Mouse (Mus musculus) ES-Bruce4 (cell line): ENCODE results near the gene Psmg1. TPM values are rescaled to one million over a fixed set of nuclear protein-coding genes. Genes with fewer than 3 reads are reported as not detected.

ENCODE experiments used
- H3K27ac ChIP-seq: 2 replicates; pipeline ENCODE4 v1.5.1; 2012; ENCODE audit warnings: low read length, inconsistent platforms; ENCODE audit not compliant: insufficient read depth
- H3K27me3 ChIP-seq: 2 replicates; pipeline ENCODE4 v1.6.1; 2012; ENCODE audit warnings: mild to moderate bottlenecking, low read length, inconsistent platforms; ENCODE audit not compliant: control insufficient read depth, poor library complexity, insufficient read depth, severe bottlenecking
- H3K36me3 ChIP-seq: 2 replicates; pipeline ENCODE4 v1.6.1; 2012; ENCODE audit warnings: inconsistent platforms, mild to moderate bottlenecking, low read length, moderate library complexity; ENCODE audit not compliant: control insufficient read depth, poor library complexity, insufficient read depth, severe bottlenecking
- H3K4me1 ChIP-seq: one replicate; pipeline ENCODE4 v1.8.1; 2011; ENCODE audit warnings: low read length; ENCODE audit not compliant: control insufficient read depth, insufficient read depth
- H3K4me3 ChIP-seq: 2 replicates; pipeline ENCODE4 v1.5.1; 2011; ENCODE audit warnings: low read depth, mild to moderate bottlenecking, low read length
- H3K9ac ChIP-seq: 2 replicates; pipeline ENCODE4 v1.6.1; 2012; ENCODE audit warnings: low read depth, mild to moderate bottlenecking, inconsistent platforms; ENCODE audit not compliant: poor library complexity, severe bottlenecking
- H3K9me3 ChIP-seq: replicated peaks from 2 replicates; pipeline ENCODE4 v1.6.1; 2012; ENCODE audit warnings: mild to moderate bottlenecking, low read length, inconsistent platforms; ENCODE audit not compliant: control insufficient read depth, poor library complexity, insufficient read depth, severe bottlenecking
- CTCF ChIP-seq: IDR thresholded peaks from one replicate; pipeline ENCODE4 v1.8.1; 2011; ENCODE audit warnings: low read depth, low read length
- EP300 ChIP-seq: IDR thresholded peaks from 2 replicates; pipeline ENCODE4 v1.6.1; 2011; ENCODE audit warnings: low read depth, low read length; ENCODE audit not compliant: insufficient read depth
- POLR2A ChIP-seq: IDR thresholded peaks from one replicate; pipeline ENCODE4 v1.8.1; 2011; ENCODE audit warnings: low read length; ENCODE audit not compliant: insufficient read depth
- polyA plus RNA-seq: library from polyadenylated mRNA; stranded (reverse); fragments of >200 nt; gene quantifications from 2 replicates; pipeline ENCODE4 v1.2.4, GENCODE M21; 2011; ENCODE audit warnings: low read depth; ENCODE audit not compliant: missing spikeins, insufficient read depth, insufficient read length

The Psmg1 gene
- polyA plus RNA-seq, 1 experiment: 94.9 TPM

GRCm38 (mm10) chr16:95992596-95992995, 1.8 kb upstream of the Psmg1 start:
- Histone ChIP-seq H3K36me3 (peaks cover 9% of the 10 kb centered on the region), H3K27ac (no peak overlapping the region), H3K4me1 (no peaks in the 10 kb centered on the region), H3K9me3 (no peaks in the 10 kb centered on the region), H3K27me3 (no peaks in the 10 kb centered on the region), H3K9ac (no peak overlapping the region), H3K4me3 (no peak overlapping the region)
- no peak for TF ChIP-seq EP300
- TF ChIP-seq POLR2A: no peak
- TF ChIP-seq CTCF: no peak

DNA sequence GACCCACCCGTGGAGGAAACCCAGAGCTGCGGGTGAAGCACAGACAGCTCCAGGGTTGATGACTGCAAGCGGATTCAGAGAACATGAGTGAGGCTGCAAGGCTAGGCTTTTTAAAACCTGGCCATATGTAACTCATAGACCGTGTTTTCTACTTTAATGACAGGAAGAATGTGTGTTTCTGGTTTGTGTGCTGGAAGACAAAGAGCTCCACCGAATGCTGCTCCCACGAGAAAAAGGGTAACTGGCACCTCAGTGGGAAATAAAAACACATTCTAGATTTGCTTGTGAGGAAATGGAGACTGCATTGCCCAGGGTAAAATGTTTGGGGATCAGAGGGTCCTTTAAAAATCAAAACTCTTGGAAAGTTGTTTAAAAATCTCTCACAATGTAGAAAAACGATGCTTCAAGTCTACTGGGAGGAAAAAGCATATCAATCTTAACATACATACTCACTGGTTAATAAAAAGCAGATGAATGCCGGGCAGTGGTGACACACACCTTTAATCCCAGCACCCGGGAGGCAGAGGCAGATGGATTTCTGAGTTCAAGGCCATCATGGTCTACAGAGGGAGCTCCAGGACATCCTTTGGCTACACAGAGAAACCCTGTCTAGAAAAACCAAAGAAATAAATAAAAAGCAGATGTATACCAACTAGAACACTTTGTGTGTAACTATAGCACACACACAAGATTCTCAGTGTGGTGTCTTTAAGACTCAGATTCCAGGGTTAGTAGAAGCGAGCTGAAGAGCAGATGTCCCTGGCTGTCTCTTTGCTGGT, 551 bp upstream of the Psmg1 start:
- peak overlapping the region; percentile 91 for H3K4me3 ChIP-seq
- no peaks in the 10 kb centered on the region for H3K27me3 ChIP-seq
- H3K9ac ChIP-seq: peak overlapping the region; percentile 79
- H3K36me3 ChIP-seq: peaks cover 14% of the 10 kb centered on the region
- H3K4me1 ChIP-seq: no peaks in the 10 kb centered on the region
- no peak overlapping the region for H3K27ac ChIP-seq
- H3K9me3 ChIP-seq: no peaks in the 10 kb centered on the region
- no peak for TF ChIP-seq POLR2A
- TF ChIP-seq CTCF: no peak
- TF ChIP-seq EP300: no peak

DNA sequence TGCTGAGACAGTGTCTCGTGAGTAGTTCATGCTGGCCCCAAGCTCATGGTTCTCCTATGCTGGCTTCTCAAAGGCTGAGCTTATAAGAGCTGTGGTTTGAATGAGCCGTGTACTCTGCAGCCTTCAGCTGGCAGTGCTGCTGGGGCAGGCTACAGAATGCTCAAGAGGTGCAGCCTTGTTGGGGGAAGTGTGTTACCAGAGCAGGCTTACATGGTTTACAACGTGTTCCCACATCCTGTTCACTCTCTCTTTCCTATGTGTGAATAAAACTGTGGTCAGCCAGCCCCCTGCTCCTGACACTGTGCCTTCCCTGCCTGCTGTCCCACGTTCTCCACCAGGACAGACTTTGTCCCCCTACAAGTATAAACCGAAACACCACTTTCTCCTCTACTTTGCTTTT, 5.8 kb downstream of the Psmg1 start:
- H3K4me1 ChIP-seq: no peaks in the 10 kb centered on the region

DNA sequence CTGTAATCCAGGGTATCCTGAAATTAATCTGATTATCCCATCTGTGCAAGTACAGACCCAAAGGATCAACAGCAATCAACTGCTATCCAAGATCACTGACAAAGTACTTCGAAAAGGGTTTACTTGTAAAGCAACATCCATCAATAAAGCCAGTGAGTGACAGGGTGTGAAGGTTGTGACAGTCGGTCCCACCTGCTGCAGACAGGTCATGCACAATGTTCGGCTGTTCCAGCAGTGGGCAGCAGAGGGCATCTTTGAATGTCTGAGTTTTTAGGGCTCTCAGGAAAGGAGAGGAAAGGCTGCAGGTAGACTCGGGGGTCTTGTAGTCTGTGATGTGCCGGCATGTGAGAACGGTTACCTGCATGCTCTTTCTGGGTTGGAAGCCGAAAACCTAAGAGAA, 7.2 kb downstream of the Psmg1 start:
- H3K27ac ChIP-seq: no peak overlapping the region
- no peak overlapping the region for H3K9ac ChIP-seq
- H3K36me3 ChIP-seq: peaks cover 22% of the 10 kb centered on the region
- TF ChIP-seq CTCF (peak; percentile 65), EP300 (no peak)
- no peaks in the 10 kb centered on the region for H3K9me3 ChIP-seq
- H3K4me3 ChIP-seq: no peak overlapping the region
- no peaks in the 10 kb centered on the region for H3K4me1 ChIP-seq
- H3K27me3 ChIP-seq: no peaks in the 10 kb centered on the region

More for the DNA sequence above, 5.8 kb downstream of the Psmg1 start:
- Histone ChIP-seq H3K27ac (no peak overlapping the region), H3K27me3 (no peaks in the 10 kb centered on the region), H3K36me3 (peaks cover 24% of the 10 kb centered on the region), H3K9ac (no peak overlapping the region), H3K4me3 (no peak overlapping the region), H3K9me3 (no peaks in the 10 kb centered on the region)
- TF ChIP-seq CTCF (no peak), EP300 (no peak), POLR2A (no peak)

DNA sequence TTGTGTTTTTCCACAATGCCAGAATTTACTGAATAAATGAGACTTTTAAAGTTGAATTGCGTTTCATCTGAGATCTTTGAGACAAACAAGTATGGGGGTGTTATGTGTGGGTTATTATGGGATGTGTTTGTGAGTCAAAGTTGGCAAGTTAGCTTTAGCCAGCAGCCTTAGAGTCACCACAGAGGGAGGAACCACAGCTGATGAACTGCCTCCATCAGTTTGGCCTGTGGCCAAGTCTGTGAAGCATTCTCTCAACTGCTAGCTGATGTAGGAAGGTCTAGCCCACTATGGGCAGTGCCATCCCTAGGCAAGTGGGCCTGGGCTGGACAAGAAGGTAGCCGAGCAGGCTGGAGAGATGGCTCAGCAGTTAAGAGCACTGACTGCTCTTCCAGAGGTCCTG, 19.9 kb downstream of the Psmg1 start:
- Histone ChIP-seq H3K9me3 (no peaks in the 10 kb centered on the region), H3K27ac (no peak overlapping the region), H3K4me1 (no peaks in the 10 kb centered on the region), H3K9ac (no peak overlapping the region), H3K27me3 (no peaks in the 10 kb centered on the region), H3K4me3 (no peak overlapping the region), H3K36me3 (no peaks in the 10 kb centered on the region)
- TF ChIP-seq CTCF: no peak

GRCm38 (mm10) chr16:95967455-95967854, 23.3 kb downstream of the Psmg1 start:
- Histone ChIP-seq H3K4me3 (no peak overlapping the region), H3K27ac (no peak overlapping the region), H3K4me1 (no peaks in the 10 kb centered on the region), H3K9ac (no peak overlapping the region), H3K27me3 (no peaks in the 10 kb centered on the region), H3K36me3 (no peaks in the 10 kb centered on the region), H3K9me3 (no peaks in the 10 kb centered on the region)
- TF ChIP-seq POLR2A (no peak), CTCF (no peak), EP300 (no peak)
